Mouse (Mus musculus) hindbrain, embryonic 11.5 days (tissue): Measurements from ENCODE around the gene Dnah7a. TPM values are rescaled to one million over a fixed set of nuclear protein-coding genes. Genes with fewer than 3 reads are reported as not detected.
"Not testable (repeated sequence)": the region's sequence is repeated elsewhere in the genome, so short reads cannot be mapped to it uniquely, and the experiment has no call there.

ENCODE experiments used
- ATAC-seq: fragments of 200-750 bp; cut with Nextera tagmentation; 2 replicates; pipeline ENCODE4 v1.8.0; 2017; ENCODE audit warnings: mild to moderate bottlenecking, moderate TSS enrichment, moderate library complexity; ENCODE audit not compliant: low FRiP score
- DNase-seq: peaks from one replicate; pipeline ENCODE4 v3.0.0-alpha.2; 2015; ENCODE audit warnings: low spot score
- H3K27ac ChIP-seq: fragments of 300-500 bp; sonication (generic); 2 replicates; pipeline ENCODE4 v1.5.1; 2014; ENCODE audit warnings: mild to moderate bottlenecking, low read depth, low read length
- H3K27me3 ChIP-seq: fragments of 300-500 bp; sonication (generic); 2 replicates; pipeline ENCODE4 v1.6.1; 2014; ENCODE audit warnings: mild to moderate bottlenecking, low read length, moderate library complexity, mixed read lengths; ENCODE audit not compliant: control insufficient read depth, insufficient read depth
- H3K36me3 ChIP-seq: fragments of 300-500 bp; sonication (generic); 2 replicates; pipeline ENCODE4 v1.6.1; 2014; ENCODE audit warnings: mild to moderate bottlenecking, low read length, moderate library complexity, mixed read lengths; ENCODE audit not compliant: control insufficient read depth, insufficient read depth
- H3K4me1 ChIP-seq: fragments of 300-500 bp; sonication (generic); replicated peaks from 2 replicates; pipeline ENCODE4 v1.6.1; 2014; ENCODE audit warnings: low read length, mixed read lengths; ENCODE audit not compliant: control insufficient read depth, insufficient read depth
- H3K4me2 ChIP-seq: fragments of 300-500 bp; sonication (generic); replicated peaks from 2 replicates; pipeline ENCODE4 v1.6.1; 2014; ENCODE audit warnings: mild to moderate bottlenecking, low read depth, low read length
- H3K4me3 ChIP-seq: fragments of 300-500 bp; sonication (generic); 2 replicates; pipeline ENCODE4 v1.5.1; 2014; ENCODE audit warnings: low read depth, low read length
- H3K9ac ChIP-seq: fragments of 300-500 bp; sonication (generic); 2 replicates; pipeline ENCODE4 v1.6.1; 2014; ENCODE audit warnings: low read depth, low read length
- H3K9me3 ChIP-seq: fragments of 300-500 bp; sonication (generic); 2 replicates; pipeline ENCODE4 v1.6.1; 2016; ENCODE audit warnings: low read length; ENCODE audit not compliant: control insufficient read depth
- WGBS: fragments of 180-500 bp; shearing (Covaris S2); extraction: QIAGEN DNeasy Blood & Tissue Kit; methylation state at CpG from one replicate; pipeline ENCODE4 v1.1.7; 2014; 5-methylcytosine and 5-hydroxymethylcytosine counted together
- polyA plus RNA-seq: library from polyadenylated mRNA; unstranded; fragments of >200 nt; fragmentation: Nextera tagmentation; extraction: Ambion mirVana; gene quantifications from 2 replicates; pipeline ENCODE4 v1.2.1, GENCODE M21; 2014

The Dnah7a gene
- polyA plus RNA-seq, 1 experiment from 2014 or later: 8.5 TPM

DNA sequence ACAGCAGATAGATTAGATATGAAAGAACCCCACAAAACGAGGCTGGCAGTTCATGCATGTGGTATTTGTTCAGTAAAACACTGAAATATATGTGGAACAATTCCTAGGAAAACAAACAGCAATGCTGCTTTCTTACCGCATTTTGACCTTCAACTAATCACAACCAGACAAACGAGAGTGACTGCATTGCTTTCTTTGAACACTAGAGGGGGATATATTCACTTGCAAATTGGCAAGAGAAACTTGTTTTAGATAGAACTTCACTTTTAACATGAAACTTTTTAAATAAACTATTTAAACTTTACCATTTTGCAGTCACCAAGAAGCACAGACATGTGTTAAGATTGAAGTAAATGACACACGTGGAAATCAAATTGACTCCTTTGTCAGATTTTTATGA lies 8.9 kb upstream of the Dnah7a start:
- Histone ChIP-seq H3K9me3 (no peaks in the 10 kb centered on the region), H3K9ac (no peak overlapping the region), H3K4me1 (no peaks in the 10 kb centered on the region), H3K4me2 (no peak overlapping the region), H3K27me3 (no peaks in the 10 kb centered on the region), H3K36me3 (no peaks in the 10 kb centered on the region), H3K4me3 (no peak overlapping the region), H3K27ac (no peak overlapping the region)
- no peak for ATAC-seq
- DNase-seq: peak; percentile 75
- WGBS: 3% methylated on average over 4 of the region's 4 CpGs

DNA sequence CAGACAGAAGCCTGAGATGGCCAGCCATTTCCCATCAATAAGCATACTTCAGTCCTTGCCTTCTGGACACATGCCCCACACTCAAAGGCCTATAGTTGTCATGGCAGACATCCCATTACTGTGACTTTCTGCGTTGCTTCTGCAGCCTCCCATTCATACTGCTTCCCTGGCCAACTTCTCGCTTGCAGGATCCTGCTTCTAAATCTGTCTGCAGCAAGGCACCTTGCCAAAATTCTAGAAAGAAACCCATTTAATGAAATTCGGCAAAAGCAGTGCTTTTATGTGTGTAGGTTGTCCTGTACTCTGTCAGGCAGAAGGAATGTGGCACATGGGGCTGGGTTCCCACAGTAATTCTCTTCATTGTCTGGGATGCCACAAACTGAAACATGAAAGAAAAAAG lies 6.8 kb upstream of the Dnah7a start:
- ATAC-seq, H3K4me2 ChIP-seq, H3K9ac ChIP-seq, H3K27me3 ChIP-seq, H3K36me3 ChIP-seq, H3K9me3 ChIP-seq, H3K4me3 ChIP-seq, H3K4me1 ChIP-seq, DNase-seq, H3K27ac ChIP-seq: not testable (repeated sequence)
- WGBS: 73% methylated on average over 2 of the region's 3 CpGs

GRCm38 (mm10) chr1:53711069-53711468 lies 4.5 kb upstream of the Dnah7a start:
- Histone ChIP-seq H3K4me2 (no peak overlapping the region), H3K36me3 (no peaks in the 10 kb centered on the region), H3K27ac (no peak overlapping the region), H3K9ac (no peak overlapping the region), H3K4me3 (no peak overlapping the region), H3K27me3 (no peaks in the 10 kb centered on the region), H3K9me3 (no peaks in the 10 kb centered on the region), H3K4me1 (no peaks in the 10 kb centered on the region)
- DNase-seq (no peak), ATAC-seq (no peak)
- WGBS: 91% methylated on average over 9 of the region's 9 CpGs

GRCm38 (mm10) chr1:53709602-53710001 lies 3.0 kb upstream of the Dnah7a start:
- H3K9ac ChIP-seq, H3K4me3 ChIP-seq, H3K9me3 ChIP-seq, H3K36me3 ChIP-seq, H3K27ac ChIP-seq, H3K4me2 ChIP-seq, H3K27me3 ChIP-seq, H3K4me1 ChIP-seq: not testable (repeated sequence)
- peak; percentile 29; the same call in 1 of the 2 replicates for ATAC-seq
- WGBS: 65% methylated on average over 5 of the region's 5 CpGs
- peak; percentile 4 for DNase-seq

DNA sequence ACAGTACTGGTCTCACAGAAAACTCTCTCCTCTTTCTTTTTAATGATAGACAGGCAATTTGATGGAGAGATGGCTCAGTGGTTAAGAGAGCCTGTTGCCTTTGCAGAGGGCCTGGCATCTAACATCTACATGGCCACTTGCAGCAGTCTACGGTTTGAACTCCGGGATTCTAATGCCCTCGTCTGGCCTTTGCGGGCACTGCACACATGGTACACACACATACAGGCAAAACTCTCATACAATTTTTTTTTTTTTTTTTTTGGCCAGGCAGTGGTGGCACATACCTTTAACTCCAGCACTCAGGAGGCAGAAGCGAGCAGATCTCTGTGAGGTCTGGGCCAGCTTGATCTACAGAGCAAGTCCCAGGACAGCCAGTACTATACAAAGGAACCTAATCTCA lies 2.4 kb downstream of the Dnah7a start:
- H3K4me1 ChIP-seq: no peaks in the 10 kb centered on the region
- H3K36me3 ChIP-seq: no peaks in the 10 kb centered on the region
- 94% methylated on average over 5 of the region's 5 CpGs for WGBS
- no peak overlapping the region for H3K4me2 ChIP-seq
- no peak overlapping the region for H3K9ac ChIP-seq
- no peaks in the 10 kb centered on the region for H3K27me3 ChIP-seq
- no peak overlapping the region for H3K4me3 ChIP-seq
- H3K27ac ChIP-seq: no peak overlapping the region
- ATAC-seq (no peak), DNase-seq (no peak)
- H3K9me3 ChIP-seq: no peaks in the 10 kb centered on the region

GRCm38 (mm10) chr1:53664268-53664667 lies 42.3 kb downstream of the Dnah7a start:
- H3K27me3 ChIP-seq, H3K4me1 ChIP-seq, H3K9ac ChIP-seq, H3K9me3 ChIP-seq, DNase-seq, H3K4me3 ChIP-seq, ATAC-seq, H3K4me2 ChIP-seq, H3K27ac ChIP-seq, H3K36me3 ChIP-seq: not testable (repeated sequence)

DNA sequence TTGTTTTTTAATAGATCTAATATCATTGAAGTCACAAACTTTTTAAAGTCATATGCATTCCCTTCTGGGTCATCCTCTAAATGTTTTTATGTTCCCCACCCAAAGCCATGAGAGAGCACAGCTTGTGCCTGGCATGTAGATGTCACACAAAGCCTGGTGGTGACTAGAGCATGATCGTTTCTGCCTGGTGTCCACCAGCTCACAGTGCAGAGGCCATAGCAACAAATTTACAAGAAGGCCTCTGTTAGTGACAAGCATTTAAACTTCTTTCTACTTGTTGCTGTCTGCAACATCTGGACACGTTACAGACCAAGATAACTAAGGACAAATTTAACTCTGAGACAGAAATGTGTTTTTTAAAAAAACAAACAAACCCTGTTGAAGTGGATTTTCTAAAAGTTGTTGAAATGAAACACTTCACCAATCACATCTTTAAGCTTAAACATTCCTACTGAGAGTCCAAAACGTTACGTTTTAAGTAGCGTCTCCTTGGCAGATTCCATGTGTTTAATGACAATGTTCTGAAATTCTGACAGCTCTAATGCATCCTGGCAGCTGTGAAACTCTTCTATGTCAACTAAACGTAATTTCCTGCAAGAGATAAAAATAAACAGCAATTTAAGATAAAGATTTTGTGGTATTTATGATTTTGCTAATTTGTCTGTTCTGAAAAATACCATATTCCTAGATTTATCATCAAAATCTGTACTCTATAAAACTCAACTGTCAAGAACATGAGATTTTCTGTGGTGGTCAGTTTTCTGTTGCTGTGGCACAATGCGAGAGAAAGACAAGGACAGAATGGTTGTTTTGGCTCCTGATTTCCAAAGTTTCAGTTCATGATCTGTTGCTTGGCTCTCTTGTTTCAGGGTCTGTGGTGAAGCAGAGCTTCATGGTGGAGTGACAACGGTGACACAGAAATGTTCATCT lies 66.5 kb downstream of the Dnah7a start:
- H3K4me2 ChIP-seq: no peak overlapping the region
- no peak overlapping the region for H3K4me3 ChIP-seq
- 75% methylated on average over 8 of the region's 8 CpGs for WGBS
- no peaks in the 10 kb centered on the region for H3K36me3 ChIP-seq
- no peak for DNase-seq
- no peaks in the 10 kb centered on the region for H3K9me3 ChIP-seq
- H3K27ac ChIP-seq: no peak overlapping the region
- no peaks in the 10 kb centered on the region for H3K27me3 ChIP-seq
- H3K4me1 ChIP-seq: no peaks in the 10 kb centered on the region
- no peak overlapping the region for H3K9ac ChIP-seq
- no peak for ATAC-seq

- not testable (repeated sequence) for H3K9ac ChIP-seq, H3K36me3 ChIP-seq, H3K4me2 ChIP-seq, H3K4me1 ChIP-seq, H3K27me3 ChIP-seq, H3K9me3 ChIP-seq, H3K4me3 ChIP-seq, H3K27ac ChIP-seq, DNase-seq, ATAC-seq
- 66% methylated on average over 2 of the region's 2 CpGs for WGBS
These were observed 70.9 kb downstream of the Dnah7a start for GRCm38 (mm10) chr1:53635641-53636040.

DNA sequence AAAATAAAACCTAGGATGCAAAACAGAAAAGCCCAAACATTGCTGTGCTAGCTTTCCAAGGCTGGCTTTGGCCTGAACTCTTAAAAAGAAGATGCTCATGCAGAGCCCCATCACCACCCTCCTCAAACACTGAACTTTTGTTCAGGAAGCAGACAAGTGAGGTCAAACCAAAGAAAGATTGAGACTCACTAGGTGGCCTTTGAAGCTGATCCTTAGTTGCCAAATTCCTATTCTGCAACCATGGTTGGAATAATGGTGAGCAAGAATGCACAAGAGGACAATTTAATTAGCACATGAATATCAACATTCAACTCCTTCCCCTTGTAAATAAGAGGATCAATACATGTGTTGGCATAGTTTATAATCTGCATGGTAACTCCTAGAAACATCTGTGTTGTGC lies 74.5 kb downstream of the Dnah7a start:
- ATAC-seq: 0 out of 2 replicates have a peak, but pooled peaks have one; percentile 30
- H3K9me3 ChIP-seq, H3K27me3 ChIP-seq, H3K4me1 ChIP-seq, H3K9ac ChIP-seq, DNase-seq, H3K36me3 ChIP-seq, H3K4me3 ChIP-seq, H3K4me2 ChIP-seq, H3K27ac ChIP-seq: not testable (repeated sequence)
